ENCODE assay signal across 11 mouse cellular contexts in genomic region chr15:99127851-99128522, GRCm38 (mm10). TPM values are rescaled to one million over a fixed set of nuclear protein-coding genes. Genes with fewer than 3 reads are reported as not detected.
DNase-seq lines count a peak whose midpoint lies in the region; ATAC-seq and TF ChIP-seq lines count a peak whose summit lies in the region.
"Had no signal": no experiment of that assay in that cellular context is flagged by ENCODE, and none has a peak within 500 bp of the region (broad histone marks: within the 10 kb centered on the region; RNA-seq: fewer than 3 reads in every experiment).

No protein-coding gene starts in this region.

- H3K4me1 ChIP-seq in forebrain, embryonic 16.5 days (replicated peaks; ENCODE audit: control insufficient read depth, insufficient read depth, low read length) = peaks cover 41% of the 10 kb centered on the region
- H3K4me1 ChIP-seq in liver, embryonic 12.5 days = peaks cover 52% of the 10 kb centered on the region
- H3K4me1 ChIP-seq in stomach, postnatal 0 days (replicated peaks; ENCODE audit: control insufficient read depth, insufficient read depth) = no peaks in the 10 kb centered on the region; the same call in 1 of the 2 replicates

- no peak overlapping the region for H3K9ac ChIP-seq in forebrain, embryonic 16.5 days (replicated peaks; ENCODE audit: low read depth, low read length)
- H3K9ac ChIP-seq in liver, embryonic 12.5 days = no peak overlapping the region
- no peak overlapping the region for H3K9ac ChIP-seq in stomach, postnatal 0 days (ENCODE audit: low read length)

- no peak for TF ChIP-seq EP300 in stomach, postnatal 0 days (optimal IDR thresholded peaks at IDR 0.05)

- H3K4me2 ChIP-seq in forebrain, embryonic 16.5 days (ENCODE audit: low read length) = peak overlapping the region; percentile 87
- peak overlapping the region; percentile 87 for H3K4me2 ChIP-seq in liver, embryonic 12.5 days
- peak overlapping the region; percentile 83; the same call in 1 of the 2 replicates for H3K4me2 ChIP-seq in stomach, postnatal 0 days (replicated peaks; ENCODE audit: low read depth)

- H3K27ac ChIP-seq in left cerebral cortex, adult 2 months = no peak overlapping the region
- no peak overlapping the region for H3K27ac ChIP-seq in forebrain, embryonic 16.5 days (ENCODE audit: low read length)
- H3K27ac ChIP-seq in liver, embryonic 12.5 days = no peak overlapping the region
- H3K27ac ChIP-seq in stomach, postnatal 0 days (replicated peaks) = no peak overlapping the region

- H3K9me3 ChIP-seq in forebrain, embryonic 16.5 days (ENCODE audit: control insufficient read depth, low read length) = no peaks in the 10 kb centered on the region
- no peaks in the 10 kb centered on the region for H3K9me3 ChIP-seq in liver, embryonic 12.5 days (replicated peaks)
- H3K9me3 ChIP-seq in stomach, postnatal 0 days (ENCODE audit: control insufficient read depth, low read length) = no peaks in the 10 kb centered on the region

- WGBS in forebrain, embryonic 16.5 days = 62% methylated on average over 6 of the region's 6 CpGs
- 43% methylated on average over 6 of the region's 6 CpGs for WGBS in liver, embryonic 12.5 days (ENCODE audit: insufficient replicate concordance)
- WGBS in stomach, postnatal 0 days = 72% methylated on average over 6 of the region's 6 CpGs

- H3K36me3 ChIP-seq in forebrain, embryonic 16.5 days (ENCODE audit: control insufficient read depth, insufficient read depth) = no peaks in the 10 kb centered on the region
- H3K36me3 ChIP-seq in liver, embryonic 12.5 days = 0 out of 2 replicates have a peak, but pooled peaks cover under 1% of the 10 kb centered on the region
- no peaks in the 10 kb centered on the region for H3K36me3 ChIP-seq in stomach, postnatal 0 days (ENCODE audit: control insufficient read depth, insufficient read depth, low read length)

- H3K27me3 ChIP-seq in forebrain, embryonic 16.5 days (replicated peaks; ENCODE audit: control insufficient read depth, insufficient read depth, low read length) = no peaks in the 10 kb centered on the region
- H3K27me3 ChIP-seq in liver, embryonic 12.5 days (replicated peaks) = peaks cover 5% of the 10 kb centered on the region; the same call in 1 of the 2 replicates
- no peaks in the 10 kb centered on the region for H3K27me3 ChIP-seq in stomach, postnatal 0 days (ENCODE audit: control insufficient read depth, insufficient read depth, low read length)
- H3K27me3 ChIP-seq: Patski had no signal

- intact Hi-C loops in left cerebral cortex, adult 2 months (cut with DNase I) = loop anchor here (5.0 kb wide), 1 partner anchor 64 kb away; no protein-coding TSS in a partner anchor
- intact Hi-C loops in left cerebral cortex, postnatal 25 days (cut with DNase I) = no loop called here

- no peak for DNase-seq in left cerebral cortex, adult 2 months (ENCODE audit: extremely low spot score in 1 of 2, low spot score in 2 of 2)
- no peak for DNase-seq in left cerebral cortex, postnatal 25 days (ENCODE audit: low spot score in 2 of 2)
- no peak for DNase-seq in stomach, postnatal 0 days (ENCODE audit: low spot score)
- DNase-seq in cerebellum, postnatal 36 days = no peak
- DNase-seq in cerebellum, postnatal 4 days (ENCODE audit: low spot score in 2 of 2) = no peak
- DNase-seq in adrenal gland, postnatal 10 days = no peak

- peak overlapping the region; percentile 65 for H3K4me3 ChIP-seq in left cerebral cortex, adult 2 months
- peak overlapping the region; percentile 84 for H3K4me3 ChIP-seq in forebrain, embryonic 16.5 days (replicated peaks; ENCODE audit: low read length)
- H3K4me3 ChIP-seq in liver, embryonic 12.5 days = peak overlapping the region; percentile 80; the same call in 1 of the 2 replicates
- H3K4me3 ChIP-seq in stomach, postnatal 0 days (ENCODE audit: low read depth, low read length) = peak overlapping the region; percentile 83; the same call in 1 of the 2 replicates

- ATAC-seq in forebrain, embryonic 16.5 days = no peak
- no peak for ATAC-seq in liver, embryonic 12.5 days
- no peak for ATAC-seq in stomach, postnatal 0 days (ENCODE audit: low FRiP score, low TSS enrichment)
- ATAC-seq: Patski had no signal

- no peak for TF ChIP-seq CTCF in left cerebral cortex, adult 2 months (IDR thresholded peaks at IDR 0.05)
- TF ChIP-seq CTCF in stomach, postnatal 0 days (IDR thresholded peaks at IDR 0.05; ENCODE audit: low read depth) = no peak

RNA-seq across cellular contexts. Expression of gene Spats2, which starts 2.3 kb away (rescaled TPM):
- total RNA-seq in left cerebral cortex, adult 2 months (2021) = 10 to 100 TPM; 34.8 to 35.6 TPM
- 10 to 100 TPM; 36.2 to 37.0 TPM for total RNA-seq in left cerebral cortex, postnatal 25 days (2021)
- 39.5 and 44.6 TPM in 2 replicates for polyA plus RNA-seq in forebrain, embryonic 16.5 days (2015; fragmentation: Nextera tagmentation; extraction: Ambion mirVana)
- 23.6 and 23.8 TPM in 2 replicates for polyA plus RNA-seq in liver, embryonic 12.5 days (2016; fragmentation: Nextera tagmentation; extraction: Ambion mirVana)
- polyA plus RNA-seq in stomach, postnatal 0 days (2015; fragmentation: Nextera tagmentation; extraction: Ambion mirVana) = 13.7 and 13.9 TPM in 2 replicates
- 10 to 100 TPM; 19.2 to 21.5 TPM for total RNA-seq in adrenal gland, postnatal 10 days (2021)

RNA-seq across cellular contexts. Expression of gene Dnajc22, which starts 35.0 kb away (rescaled TPM):
- under 1 TPM in 1 of 2 experiments, not detected in 1; 0.21 TPM for total RNA-seq in left cerebral cortex, adult 2 months (2021)
- under 1 TPM in 1 of 2 experiments, not detected in 1; 0.30 TPM for total RNA-seq in left cerebral cortex, postnatal 25 days (2021)
- 0.27 and 0.51 TPM in 2 replicates for polyA plus RNA-seq in forebrain, embryonic 16.5 days (2015; fragmentation: Nextera tagmentation; extraction: Ambion mirVana)
- 14.4 and 16.9 TPM in 2 replicates for polyA plus RNA-seq in liver, embryonic 12.5 days (2016; fragmentation: Nextera tagmentation; extraction: Ambion mirVana)
- 13.5 and 14.4 TPM in 2 replicates for polyA plus RNA-seq in stomach, postnatal 0 days (2015; fragmentation: Nextera tagmentation; extraction: Ambion mirVana)
- total RNA-seq in adrenal gland, postnatal 10 days (2021) = 10 to 100 TPM; 15.0 to 21.8 TPM
- total RNA-seq: granulocyte monocyte progenitor cell, adult 5-6 weeks had no signal

RNA-seq across cellular contexts. Expression of gene C1ql4, which starts 40.4 kb away (rescaled TPM):
- not detected for total RNA-seq in left cerebral cortex, adult 2 months (2021)
- total RNA-seq in left cerebral cortex, postnatal 25 days (2021) = not detected
- 0.71 TPM in 1 of 2 replicates, not detected in the other for polyA plus RNA-seq in forebrain, embryonic 16.5 days (2015; fragmentation: Nextera tagmentation; extraction: Ambion mirVana)
- 0.13 TPM in 1 of 2 replicates, not detected in the other for polyA plus RNA-seq in liver, embryonic 12.5 days (2016; fragmentation: Nextera tagmentation; extraction: Ambion mirVana)
- polyA plus RNA-seq in stomach, postnatal 0 days (2015; fragmentation: Nextera tagmentation; extraction: Ambion mirVana) = not detected in 2 replicates
- under 1 TPM in 1 of 2 experiments, not detected in 1; 0.18 TPM for total RNA-seq in adrenal gland, postnatal 10 days (2021)
- total RNA-seq: granulocyte monocyte progenitor cell, adult 5-6 weeks had no signal
- polyA plus RNA-seq: spleen, adult 2 months had no signal

RNA-seq across cellular contexts. Expression of gene Troap, which starts 53.6 kb away (rescaled TPM):
- under 1 TPM in 1 of 2 experiments, not detected in 1; 0.72 TPM for total RNA-seq in left cerebral cortex, adult 2 months (2021)
- total RNA-seq in left cerebral cortex, postnatal 25 days (2021) = under 1 TPM; 0.69 TPM
- polyA plus RNA-seq in forebrain, embryonic 16.5 days (2015; fragmentation: Nextera tagmentation; extraction: Ambion mirVana) = 15.9 and 17.3 TPM in 2 replicates
- 22.1 and 23.6 TPM in 2 replicates for polyA plus RNA-seq in liver, embryonic 12.5 days (2016; fragmentation: Nextera tagmentation; extraction: Ambion mirVana)
- 5.1 and 7.1 TPM in 2 replicates for polyA plus RNA-seq in stomach, postnatal 0 days (2015; fragmentation: Nextera tagmentation; extraction: Ambion mirVana)
- total RNA-seq in adrenal gland, postnatal 10 days (2021) = 1 to 10 TPM; 8.2 to 9.8 TPM

Comparison
In these comparisons a context has a peak if more than half of its experiments do, and no peak if none do; other contexts are left out.
1. RNA of gene Dnajc22, which starts 35.0 kb away (total RNA-seq): 15.0 to 21.8 TPM in adrenal gland, postnatal 10 days; 0.30 TPM in left cerebral cortex, postnatal 25 days and 0.21 TPM in left cerebral cortex, adult 2 months; every median in the first group is over 10 times any median in the second.
2. Peak in every context shown above with its lines, with median percentiles within 50 percentile points of each other: H3K4me3 ChIP-seq and H3K4me2 ChIP-seq.